Mouse (Mus musculus) layer of hippocampus, adult 9-11 months (tissue): ENCODE measurements at regions not wholly inside any gene's neighbourhood (a gene's known extent, or its start where the extent isn't known, plus 50 kb on each side); places are given as distances from the start of the nearest gene placed in this dataset.
A peak's percentile ranks its signal among the peaks of the same experiment; 100 is the strongest.

ENCODE experiments used
- DNase-seq: peaks from one replicate; pipeline ENCODE4 v3.0.0; 2022

DNA sequence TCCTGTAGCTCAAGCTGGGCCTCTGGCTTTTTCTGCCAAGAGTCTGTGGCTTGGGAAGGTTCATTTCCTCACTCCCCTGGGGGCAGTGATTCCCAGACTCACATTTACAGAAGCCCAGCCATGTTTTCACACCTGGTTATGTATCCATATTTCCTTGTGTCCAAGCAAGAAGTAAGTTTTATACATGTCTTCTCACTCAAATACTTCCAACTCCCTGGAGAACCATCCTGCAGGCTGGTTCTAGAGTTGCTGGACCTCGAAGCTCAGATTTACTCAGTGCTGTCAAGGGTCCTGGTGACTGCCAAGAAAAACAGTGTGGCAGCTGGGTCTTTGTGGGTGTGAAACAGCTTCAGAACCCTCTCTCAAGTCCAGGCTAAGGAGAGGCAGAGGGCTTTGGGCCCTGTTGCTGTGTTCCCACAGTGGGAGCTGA, 537.6 kb upstream of the Nrp1 start:
- DNase-seq, result no peak

DNA sequence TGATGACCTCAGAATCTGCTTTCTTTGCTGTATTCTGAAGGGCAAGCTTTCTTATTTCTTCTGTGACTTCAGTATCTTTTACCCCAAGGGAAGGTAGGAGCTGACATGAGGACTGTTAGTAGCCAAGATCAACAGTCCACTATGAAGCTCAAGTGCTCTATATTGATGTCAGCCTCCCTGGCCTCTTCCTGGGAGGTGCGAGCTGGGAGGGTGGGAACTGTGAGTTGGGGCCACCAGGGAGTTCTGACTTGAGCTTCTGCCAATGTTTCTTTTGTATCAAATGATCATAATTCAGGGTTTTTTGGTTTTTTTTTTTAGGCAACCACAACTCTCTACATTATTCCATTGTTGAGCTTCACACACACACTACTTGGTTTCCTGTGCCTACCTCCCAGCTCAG, 536.8 kb upstream of the Nrp1 start:
- DNase-seq, result no peak

DNA sequence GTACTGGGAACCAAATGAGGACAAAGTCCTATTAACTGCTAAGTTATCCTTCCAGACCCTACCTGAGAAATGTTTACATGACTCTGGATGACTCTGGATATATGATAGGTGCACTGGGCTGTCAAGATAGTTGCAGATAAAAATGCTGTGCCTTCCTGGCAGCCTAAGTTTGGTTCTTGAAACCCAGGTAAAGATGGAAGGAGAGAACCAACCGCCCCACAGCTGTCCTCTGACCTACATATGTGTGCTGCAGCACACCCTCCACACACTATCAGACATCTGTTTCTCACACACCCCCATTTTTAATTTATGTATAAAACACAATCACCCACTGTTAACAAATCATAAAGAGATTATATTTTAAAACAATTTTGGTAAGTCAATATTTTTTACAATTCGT, 533.4 kb upstream of the Nrp1 start:
- no peak for DNase-seq

DNA sequence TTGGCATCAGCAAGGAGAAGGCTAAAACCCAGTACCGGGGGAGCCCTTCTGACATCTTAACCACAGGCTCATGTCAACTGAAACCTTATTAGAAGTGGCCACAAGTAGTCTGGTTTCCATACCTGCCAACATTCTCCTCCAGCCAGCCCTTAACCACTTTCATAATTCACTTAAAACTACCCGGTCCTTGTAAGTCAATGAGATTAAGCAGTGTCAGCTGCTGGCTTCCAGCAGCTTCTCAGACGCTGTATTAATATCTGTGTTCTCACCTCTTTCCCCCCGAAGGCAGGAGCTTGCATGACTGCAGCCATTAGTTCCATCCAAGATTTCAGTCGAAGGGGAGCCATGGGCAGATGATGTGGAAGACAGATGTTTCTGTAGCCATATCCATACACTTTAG, 530.6 kb upstream of the Nrp1 start:
- DNase-seq, result no peak

DNA sequence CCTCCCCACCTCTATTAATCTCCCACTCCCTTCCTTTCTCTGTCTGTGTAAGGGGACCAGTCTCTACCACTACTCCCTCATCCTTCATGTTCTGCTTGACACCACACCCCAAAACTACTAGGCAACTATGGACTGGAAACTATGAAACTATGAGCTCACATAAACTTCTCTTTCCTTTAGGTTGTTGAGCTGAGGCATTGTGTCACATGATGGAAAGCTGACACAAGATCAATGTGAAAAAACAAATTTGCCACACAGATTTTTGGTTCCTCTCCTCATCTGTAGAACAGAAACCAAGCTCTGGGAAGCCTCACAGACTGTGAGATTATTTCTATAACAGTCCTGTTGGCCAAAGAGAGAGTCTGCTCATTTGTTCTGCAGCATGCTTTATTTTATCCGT, 528.7 kb upstream of the Nrp1 start:
- DNase-seq, result no peak

DNA sequence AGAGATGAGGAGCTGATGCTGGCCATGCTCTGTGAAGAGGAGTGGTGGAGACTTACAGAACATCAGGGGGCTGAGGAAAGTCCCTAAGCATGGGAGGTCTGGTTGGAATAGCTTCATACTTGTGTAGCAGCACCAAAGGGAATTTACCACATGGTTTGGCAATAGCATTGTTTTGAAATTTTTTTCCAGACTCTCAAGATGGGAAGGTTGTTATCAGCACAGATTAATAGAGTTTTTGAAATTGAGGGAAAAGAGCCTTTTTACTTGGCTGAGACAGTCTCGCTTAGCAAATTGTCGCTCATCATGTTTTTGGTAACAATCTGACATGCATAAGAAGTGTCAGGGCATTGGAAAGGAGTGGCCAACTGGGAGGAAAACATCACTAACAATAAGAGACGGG, 524.4 kb upstream of the Nrp1 start:
- no peak for DNase-seq

DNA sequence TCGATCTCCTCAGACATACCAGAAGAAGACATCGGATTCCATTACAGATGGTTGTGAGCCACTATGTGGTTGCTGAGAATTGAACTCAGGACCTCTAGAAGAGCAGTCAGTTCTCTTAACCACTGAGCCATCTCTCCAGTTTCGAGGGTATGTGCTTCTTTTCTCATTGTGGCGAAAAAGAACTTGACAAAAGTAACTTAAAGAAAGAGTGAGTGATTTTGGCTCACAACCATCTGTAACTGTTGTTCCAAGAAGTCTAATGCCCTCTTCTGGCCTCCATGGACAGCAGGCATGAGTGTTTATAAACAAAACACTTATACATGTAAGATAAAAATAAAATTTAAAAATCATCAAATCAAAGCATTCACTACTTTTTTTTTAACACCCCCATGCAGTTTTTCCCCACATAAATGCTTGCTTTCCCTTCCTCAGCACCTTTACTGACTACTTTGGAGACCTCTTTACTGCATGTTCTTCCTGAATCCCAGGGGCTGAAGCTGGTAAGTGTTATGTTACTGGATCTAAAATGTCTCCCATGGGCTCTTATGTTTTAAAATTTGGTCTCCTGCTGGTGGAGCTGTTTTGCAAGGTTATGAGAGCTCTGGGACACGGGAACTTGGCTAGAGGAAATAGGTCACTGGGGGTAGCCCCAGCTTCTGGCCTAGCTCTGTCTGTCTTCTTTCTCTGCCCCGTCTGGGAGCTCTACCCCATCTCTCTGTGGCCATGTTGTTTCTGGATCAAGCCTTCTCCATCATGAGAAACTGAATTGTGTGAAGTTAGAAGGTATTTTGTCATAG, 521.8 kb upstream of the Nrp1 start:
- DNase-seq, result no peak

DNA sequence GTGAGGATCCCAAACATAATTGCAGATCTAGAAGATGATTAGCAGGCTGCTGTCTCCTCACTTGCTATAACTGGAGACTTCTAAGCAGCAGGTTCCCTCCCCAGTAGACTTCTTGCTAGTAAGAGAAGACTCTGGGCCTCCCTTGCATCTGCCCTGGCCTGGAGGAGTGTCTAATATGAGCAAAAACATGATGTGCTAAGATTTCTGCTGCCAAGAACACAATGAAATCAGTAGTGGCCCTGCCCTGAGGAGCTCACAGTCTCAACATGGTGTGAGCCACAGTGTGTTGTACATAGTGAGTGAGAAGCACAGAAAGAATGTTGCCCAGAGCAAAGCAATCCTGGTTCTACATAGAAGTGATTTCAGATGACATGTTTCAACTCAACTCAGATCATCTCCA, 520.1 kb upstream of the Nrp1 start:
- no peak for DNase-seq

DNA sequence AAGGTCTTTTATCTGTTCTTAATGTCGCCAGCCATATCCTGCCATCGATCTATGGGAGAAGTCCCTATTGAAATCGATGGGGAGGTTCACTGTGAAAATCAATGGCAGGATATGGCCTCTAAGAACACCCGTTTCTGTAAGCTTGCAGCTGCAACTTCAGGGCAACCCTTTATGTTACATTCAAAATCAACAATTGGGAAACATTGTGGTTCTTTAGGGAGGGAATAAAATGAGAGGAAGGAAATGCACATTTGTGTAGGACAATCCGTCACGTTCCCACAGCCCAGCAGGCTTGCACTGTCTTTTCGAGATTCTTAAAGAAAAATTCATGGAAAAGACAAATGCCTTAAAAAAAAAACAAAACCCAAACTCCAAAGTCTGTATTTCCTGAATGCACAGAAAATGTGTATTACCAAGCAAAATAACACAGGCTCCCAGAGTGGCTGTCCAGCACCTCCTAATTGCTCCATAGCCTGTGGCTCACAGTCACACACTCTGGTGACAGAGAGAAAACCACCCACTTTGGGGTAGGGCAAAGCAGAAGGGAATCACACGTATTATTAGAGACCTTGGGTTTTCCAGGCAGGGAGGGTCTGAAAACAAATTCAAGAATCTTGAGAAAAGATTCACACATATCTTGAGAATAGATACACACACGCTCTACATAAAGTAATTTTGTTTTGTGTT, 510.9 kb upstream of the Nrp1 start:
- no peak for DNase-seq

DNA sequence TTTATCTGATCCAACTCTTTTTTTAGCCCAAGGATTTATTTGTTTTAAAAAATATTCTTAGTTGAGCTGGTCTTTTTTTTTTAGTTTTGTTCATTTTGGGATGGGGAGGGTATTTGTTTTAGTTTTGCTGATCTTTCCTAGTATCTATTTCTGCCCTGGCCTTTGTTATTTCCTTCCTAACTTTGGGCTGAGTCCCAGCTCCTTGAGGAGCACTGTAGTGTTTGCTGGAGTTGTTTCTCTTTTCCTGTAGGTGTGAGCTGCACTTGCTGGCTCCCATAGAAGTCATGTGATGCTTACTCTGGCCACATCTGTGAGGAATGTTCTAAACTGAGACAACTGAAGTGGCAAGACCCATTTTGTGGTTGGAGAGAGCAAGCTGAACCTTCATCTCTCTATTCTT, 508.5 kb upstream of the Nrp1 start:
- DNase-seq, result no peak

DNA sequence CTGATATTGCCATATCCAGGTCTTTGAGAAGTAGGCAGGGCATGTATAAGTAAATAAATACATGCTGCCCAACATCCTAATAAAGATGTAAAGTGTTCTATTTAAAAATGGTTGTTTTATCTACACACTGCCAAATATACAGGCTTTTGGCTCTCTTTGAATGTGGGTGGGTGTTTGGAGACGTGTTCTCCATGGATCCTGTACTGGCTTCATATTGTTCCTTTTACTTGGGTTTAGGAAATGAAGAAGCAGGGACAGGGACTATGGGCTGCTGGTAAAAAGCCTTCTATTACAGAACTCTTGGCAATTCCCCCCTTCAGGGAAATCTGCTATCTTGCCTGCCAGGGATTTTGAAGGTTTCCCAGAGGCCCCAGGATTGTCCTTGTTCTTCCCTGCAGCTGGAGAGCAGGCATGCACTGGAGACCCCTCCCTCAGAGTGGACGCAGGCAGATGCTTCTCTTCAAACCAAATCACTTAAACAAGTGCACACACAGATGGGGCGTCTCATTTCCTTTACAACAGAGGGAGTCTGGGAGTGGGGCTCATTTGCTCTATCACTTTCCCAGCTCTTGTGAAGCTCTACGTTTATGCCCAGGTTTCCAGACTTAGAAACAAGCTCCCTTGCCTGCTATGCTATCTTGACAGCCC, 502.6 kb upstream of the Nrp1 start:
- DNase-seq, result no peak

DNA sequence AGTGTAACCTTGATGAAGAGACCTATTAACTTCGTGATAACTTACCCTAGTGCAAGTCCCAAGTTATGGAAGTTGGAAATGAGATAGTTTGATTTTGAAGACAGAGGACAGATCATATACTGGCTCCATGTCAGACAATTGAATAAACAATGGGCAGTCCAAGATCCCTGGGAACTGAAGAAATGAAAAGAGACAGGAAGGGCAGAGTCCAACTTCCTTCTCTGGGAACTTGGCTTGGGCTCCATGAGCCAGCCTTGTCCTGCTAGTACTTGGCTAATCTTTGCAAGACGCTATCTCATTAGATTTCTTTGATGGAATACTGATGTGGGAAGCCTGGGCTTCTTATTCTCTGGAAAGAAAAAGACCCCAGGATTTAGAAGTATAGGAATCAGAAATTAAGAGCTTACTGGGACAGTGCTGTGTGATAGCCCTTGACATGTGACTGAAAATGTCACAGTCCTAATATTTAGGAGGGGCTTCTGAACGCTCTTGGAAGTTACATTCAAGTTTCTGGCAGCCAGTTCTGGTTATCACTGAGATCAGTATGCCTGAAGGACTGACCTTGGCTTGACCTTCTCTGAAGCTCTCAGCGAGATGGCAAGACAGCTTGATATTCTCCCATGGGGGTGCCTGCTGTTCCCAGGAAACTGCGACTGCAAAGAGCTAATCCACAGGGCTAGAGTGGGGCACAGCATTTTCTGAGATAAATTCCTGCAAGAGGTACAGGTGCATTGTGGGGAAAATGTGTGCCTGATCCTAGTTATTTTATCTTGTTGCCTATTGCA, 501.9 kb upstream of the Nrp1 start:
- DNase-seq, result no peak

DNA sequence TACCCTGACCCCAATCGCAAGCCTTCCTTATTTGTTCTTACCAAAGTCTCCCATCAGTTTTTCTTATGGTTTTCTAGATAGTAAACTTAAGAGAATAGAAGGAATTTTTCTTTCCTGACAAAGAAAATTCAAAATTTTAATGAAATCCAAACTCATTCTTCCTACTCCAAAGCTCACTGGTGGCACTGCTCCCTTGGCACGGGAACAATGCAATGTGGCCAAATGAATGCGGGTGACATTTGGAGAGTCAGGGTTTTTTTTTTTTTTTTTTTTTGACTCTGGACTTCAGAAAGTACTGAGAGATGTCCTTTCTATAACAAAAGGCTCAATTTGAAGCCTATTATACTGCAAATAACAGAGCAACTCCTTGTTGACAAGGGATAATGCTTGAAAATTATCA, 499.4 kb upstream of the Nrp1 start:
- DNase-seq, result no peak

DNA sequence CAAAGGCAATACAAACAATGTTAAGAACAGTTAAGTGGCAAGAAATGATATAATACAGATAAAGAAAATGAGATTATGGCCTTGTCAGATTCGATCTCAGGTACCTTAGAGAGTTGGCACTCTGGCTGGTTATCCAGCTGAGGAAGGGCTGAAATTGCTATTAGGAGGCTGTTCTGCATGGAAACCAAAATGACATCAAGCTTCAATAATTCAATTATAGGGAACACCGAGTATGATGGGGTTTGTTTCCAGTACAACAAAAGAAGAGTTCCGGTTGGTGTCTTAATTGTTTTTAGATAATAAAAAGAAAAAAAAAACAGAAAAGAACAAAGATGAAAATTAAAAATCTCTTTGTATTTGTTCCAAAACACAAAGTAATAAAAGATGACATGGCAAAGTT, 498.0 kb upstream of the Nrp1 start:
- DNase-seq, result no peak

DNA sequence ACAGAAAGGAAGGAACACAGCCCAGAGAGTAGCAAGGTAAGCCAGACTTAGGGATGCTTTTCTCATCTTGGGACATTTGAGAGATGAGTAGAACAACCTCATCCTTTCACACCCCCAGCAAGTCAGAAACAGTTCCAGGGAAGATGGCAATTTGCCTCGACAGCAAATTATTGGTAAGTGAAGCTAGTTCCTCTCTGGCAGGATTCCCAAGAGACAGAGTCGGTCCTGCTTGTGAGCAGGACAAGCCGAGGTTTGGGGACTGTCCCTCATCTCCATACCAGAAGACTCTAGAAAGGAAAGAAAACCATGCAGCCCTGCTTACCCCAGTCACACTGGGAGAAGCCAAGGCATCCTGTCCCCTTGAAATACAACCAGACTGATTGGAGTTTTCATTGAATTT, 497.5 kb upstream of the Nrp1 start:
- no peak for DNase-seq

DNA sequence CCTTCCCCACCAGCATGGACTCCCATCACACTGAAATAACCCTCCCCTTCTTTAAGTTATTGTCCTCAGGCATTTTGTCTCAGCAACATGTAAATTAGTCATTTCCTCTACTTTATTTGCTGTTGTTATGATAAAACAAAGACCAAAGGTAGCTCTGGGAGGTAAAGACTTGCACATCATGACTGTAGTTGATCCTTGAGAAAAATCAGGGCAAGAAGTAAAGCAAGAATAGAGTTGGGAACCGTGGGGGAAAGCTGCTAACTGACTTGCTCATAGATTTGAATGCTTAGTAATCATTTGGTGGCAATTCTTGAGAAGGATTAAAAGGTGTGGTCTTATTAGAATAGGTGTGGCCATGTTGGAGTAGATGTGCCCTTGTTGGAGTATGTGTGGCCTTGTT, 473.8 kb upstream of the Nrp1 start:
- no peak for DNase-seq

DNA sequence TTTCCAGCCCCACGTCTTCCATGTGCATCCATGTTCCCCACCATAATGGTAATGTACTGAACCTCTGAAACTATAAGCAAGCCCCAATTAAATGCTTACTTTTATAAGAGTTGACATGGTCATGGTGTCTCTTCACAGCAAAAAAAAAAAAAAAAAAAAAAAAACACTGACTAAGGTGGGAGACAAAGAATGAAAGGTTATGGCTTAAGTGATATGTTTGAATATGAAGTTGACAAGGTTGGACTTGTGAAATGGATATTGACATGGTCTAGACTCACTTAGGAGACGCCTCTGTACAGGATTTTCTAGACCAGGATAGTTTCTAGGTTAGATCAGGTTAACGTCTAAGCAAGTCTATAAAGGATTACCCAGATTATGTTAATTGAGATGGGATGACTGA, 473.2 kb upstream of the Nrp1 start:
- no peak for DNase-seq

DNA sequence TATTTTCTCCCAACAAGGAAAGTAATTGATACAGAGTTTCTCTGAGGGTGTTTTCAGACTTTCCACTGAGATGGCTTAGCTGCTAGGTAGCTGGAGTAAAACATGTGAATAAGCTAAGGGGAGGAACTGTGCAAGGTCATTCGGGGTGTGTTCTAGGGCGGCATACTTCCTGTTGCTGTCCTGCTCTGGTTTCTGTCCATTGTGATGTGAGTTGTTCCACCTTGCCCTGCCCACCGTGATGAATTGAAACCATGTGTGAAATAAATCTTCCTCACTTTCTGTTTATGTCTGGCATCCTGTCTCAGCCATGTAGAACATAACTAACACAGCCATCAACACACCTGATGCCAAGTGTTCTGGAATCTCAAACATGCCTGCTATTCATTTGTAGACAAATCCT, 472.6 kb upstream of the Nrp1 start:
- no peak for DNase-seq

DNA sequence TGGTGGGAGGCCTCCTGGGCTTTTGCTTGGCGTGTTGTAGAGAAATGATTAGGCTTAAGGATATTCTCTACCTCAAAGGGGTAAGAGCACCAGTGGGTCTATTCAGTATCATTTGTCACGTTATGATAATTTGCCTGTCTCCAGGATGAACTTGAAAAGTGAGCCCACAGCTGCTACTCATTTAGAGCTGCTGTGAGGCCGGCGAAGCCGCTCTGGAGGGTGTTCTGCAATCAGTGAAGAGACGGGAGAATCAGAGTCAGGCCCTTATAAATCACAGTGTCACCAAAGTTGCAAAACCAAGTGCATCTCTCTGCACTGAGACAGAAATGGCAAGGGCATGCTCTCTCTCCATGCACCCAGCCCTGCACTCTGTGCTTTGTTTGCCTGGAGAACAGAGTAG, 467.7 kb upstream of the Nrp1 start:
- no peak for DNase-seq

DNA sequence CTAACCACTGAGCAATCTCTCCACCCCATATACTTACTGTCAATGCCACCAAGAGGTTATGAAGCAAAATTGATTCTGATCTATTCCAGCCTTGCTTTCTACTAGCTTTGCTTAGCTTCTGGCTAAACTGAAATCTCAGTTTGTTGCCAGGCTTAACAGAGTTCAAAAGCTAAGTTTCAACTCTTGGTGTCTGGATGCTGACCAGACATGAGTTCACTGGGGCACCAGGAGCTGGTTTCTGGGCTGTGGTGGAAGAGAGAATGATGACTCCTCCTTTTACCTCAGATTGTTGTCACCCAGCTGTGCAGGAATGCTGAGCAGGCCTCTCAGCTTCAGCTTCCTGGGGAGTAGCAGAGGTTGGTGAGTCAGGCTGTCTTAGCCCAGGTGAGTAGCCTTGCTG, 464.1 kb upstream of the Nrp1 start:
- no peak for DNase-seq

DNA sequence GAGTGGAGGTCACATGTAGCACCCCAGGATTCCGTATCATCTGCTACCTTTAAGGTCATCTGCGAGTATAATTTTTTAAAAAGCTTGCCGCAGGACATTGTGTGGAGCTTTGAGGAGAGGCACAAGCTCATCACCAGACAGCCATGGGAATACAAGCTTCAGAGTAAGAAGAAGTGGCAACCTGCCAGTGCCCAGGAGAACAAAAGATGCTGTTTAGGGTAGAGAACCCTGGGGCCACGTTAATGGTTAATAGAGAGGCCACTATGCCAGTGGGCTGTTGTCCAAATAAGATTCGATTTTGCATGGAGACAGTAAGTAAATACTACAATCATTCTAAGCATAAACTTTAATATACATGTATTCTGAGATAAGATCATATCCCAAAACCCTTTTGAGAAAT, 450.0 kb upstream of the Nrp1 start:
- DNase-seq, result no peak

DNA sequence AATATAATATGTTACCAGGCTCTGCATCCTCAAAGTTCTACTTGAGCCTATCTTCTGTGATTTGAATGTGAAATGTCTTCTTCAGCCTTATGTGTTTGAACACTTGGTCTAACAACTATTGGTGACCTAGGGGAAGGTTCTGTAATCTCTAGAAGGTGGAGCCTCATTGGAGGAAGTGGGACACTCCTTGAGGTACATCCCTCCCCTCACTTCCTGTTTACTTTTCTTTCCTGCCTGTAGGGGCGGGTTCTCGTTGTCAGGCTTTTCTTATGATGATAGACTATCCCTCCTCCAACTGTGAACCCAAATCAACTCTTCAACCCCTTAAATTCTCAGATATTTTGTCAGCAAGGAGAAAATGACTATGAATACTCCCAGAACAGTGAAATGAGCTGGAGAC, 448.8 kb upstream of the Nrp1 start:
- DNase-seq, result no peak

DNA sequence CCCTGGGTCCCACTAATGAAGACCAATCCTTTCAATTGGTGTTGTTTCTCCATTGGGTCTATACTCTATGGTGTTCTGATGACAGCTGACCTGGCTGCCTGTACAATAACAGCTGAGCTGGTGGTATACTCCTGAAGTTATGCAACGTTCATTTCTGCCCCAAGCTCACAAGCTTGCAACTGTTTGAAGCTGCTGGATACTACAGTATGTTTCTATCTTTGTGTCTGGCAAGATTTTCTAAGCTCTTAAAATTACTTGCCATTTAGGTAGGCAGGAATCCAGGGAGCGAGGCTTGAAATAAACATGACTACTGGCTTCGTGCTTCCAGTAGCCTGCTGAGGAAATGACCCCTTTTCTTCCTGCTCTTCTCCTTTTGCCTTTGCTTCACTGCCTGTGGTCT, 444.3 kb upstream of the Nrp1 start:
- peak; percentile 43 for DNase-seq

DNA sequence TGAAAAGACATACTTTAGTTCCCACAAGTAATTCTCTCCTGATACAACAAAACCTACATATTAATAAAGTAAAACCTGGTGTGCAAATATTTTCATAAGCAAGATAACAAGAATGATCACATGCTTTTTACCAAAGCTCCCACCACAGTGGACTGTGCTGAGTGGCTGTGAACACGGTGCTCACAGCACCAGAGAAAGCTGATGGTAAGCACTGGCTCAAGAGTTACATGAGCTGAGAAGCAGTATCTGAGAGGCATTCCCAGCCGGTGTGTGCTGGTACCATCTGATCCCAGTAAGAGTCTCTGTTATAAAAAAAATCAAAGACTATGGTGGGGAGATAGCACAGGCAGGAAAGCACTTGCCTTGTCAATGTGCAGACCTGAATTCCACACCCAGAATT, 443.5 kb upstream of the Nrp1 start:
- no peak for DNase-seq
